Mouse (Mus musculus) kidney, postnatal 14 days (tissue): ENCODE measurements around the gene Apoc4.

ENCODE experiments used
- DNase-seq: peaks from one replicate; pipeline ENCODE4 v3.0.0; 2022; ENCODE audit warnings: mixed read lengths

Gene Apoc4

GRCm38 (mm10) chr7:19628192-19628535, 53.1 kb downstream of the Apoc4 start:
- DNase-seq, result no peak
